Mouse (Mus musculus) liver, postnatal 0 days (tissue): Measurements from ENCODE around the gene Esyt1.
A peak's percentile ranks its signal among the peaks of the same experiment; 100 is the strongest.

Source experiments
- CTCF ChIP-seq: sonication (generic); IDR thresholded peaks from 2 replicates; pipeline ENCODE4 v1.5.1; 2016; ENCODE audit warnings: antibody characterized with exemption, low read depth
- EP300 ChIP-seq: IDR thresholded peaks from 2 replicates; pipeline ENCODE4 v1.6.1; 2016; ENCODE audit warnings: antibody characterized with exemption, low read depth, mild to moderate bottlenecking

DNA sequence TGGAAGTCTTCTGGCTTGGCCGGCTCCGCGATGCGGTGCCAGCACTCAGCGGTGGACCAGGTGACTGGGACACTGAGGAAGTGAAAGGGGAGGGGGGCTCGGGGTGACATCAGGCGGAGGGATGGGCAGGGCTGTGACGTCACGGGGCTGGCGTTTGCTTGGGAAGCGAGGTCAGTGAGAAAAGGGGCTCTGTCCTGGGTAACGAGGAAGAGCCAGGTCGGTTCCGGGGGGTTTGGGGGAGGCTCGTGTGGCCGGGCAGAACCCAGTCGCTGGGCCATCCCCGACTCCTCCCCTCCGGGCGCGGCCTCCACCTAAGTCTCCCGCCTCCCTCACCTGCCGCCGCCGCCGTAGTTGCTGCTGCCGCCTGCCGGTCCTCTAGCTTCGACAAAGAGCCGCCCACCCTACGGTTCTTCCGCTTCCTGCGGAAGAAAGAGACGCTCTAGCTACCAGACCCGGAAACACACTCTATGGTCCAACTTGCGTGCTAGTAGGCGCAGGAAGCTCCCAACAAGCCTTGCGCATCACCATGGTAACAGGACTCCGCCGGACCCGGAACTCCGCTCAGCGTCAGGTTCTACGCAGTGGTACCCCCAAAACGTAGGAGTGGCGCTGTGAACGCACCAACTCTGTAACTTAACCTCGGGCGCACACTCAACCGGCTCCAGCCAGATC, 21.8 kb upstream of the Esyt1 start, which contains the start of gene Zc3h10:
- peak; percentile 83 for TF ChIP-seq CTCF
- TF ChIP-seq EP300: peak; percentile 79
